Mouse (Mus musculus): ENCODE results near the gene Uaca. TPM values are rescaled to one million over a fixed set of nuclear protein-coding genes. Genes with fewer than 3 reads are reported as not detected.

The Uaca gene
- total RNA-seq, 4 experiments from 2014 or later = 122 to 163 (median 140) TPM

DNA sequence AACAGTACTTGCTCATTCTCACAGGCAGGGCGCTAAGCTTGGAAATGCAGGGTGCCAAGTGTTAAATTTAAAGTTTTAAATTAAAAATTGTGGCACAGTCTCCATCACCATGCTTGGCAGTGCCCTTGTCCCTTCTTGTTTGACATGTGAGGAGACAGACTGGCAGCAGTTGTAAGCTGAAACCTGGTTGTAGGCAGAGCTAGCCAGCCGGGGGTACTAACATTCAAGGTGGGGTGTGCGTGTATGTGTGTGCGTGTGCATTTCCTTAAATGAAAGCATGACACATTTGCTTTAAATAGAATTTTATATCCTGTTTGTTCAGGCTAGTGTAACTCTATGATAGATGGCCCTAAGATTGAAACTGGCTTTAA lies 42.7 kb downstream of the Uaca start:
- DNase-seq (ENCODE audit: low spot score in 2 of 2) = no peak

DNA sequence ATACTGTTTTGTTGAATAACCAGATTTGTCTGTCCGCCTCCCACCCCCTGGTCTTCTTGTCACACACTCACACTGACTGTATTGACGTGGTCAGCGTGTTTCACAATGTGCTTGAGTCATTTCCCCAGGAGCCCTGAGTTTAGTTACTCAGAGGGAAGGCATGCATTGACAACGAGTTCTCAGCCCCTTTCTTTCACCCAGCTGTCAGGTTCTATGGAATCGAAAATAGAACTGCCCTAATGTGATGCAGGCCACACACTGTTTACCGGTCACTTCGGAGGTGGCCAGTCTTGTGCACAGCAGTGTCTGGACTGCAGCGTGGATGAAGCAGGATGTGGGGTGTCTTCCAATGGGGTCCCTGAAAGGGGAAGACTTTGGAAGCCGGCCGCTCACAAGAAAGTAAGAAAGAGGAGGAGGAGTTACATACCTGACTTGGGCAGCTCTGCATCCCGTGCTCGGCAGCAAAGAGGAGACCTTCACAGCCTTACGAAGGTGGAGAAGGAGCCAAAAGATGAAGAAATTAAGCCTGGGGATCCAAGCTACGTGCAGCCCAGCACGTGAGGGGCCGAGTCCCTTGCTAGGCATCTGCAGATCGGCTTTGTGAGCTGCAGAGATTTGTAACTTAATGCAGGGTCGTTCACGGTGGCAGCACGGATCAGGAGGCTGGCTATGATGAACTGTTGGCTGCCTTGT lies 43.3 kb downstream of the Uaca start:
- DNase-seq (ENCODE audit: low spot score in 2 of 2) = peak; percentile 23 to 28

DNA sequence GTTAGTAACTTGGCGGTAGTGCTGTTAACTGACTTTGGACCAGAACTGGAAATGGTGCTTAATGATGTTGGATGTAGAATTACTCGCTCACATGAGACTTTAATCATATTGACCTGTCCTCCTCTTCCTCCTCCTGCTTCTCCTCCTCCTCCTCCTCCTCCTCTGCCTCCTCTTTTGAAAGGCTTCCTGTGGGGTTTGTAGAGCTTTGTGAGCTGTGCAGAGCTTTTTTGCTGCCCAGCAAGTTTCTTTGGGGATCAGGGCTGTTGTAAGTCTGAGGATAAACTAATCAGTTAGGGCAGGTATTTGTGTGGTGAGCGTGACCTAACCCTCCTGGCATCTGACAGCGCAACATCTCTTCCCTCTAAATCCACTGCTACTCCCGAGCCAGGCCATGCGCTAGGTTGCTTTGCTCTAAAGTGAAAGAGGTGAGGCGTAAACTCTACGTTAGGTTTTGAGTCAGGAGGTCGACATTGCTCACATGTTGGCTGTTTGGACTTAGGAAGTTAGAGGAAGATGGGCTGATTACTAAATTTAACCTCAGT lies 44.1 kb downstream of the Uaca start:
- DNase-seq (ENCODE audit: low spot score in 2 of 2) = no peak

DNA sequence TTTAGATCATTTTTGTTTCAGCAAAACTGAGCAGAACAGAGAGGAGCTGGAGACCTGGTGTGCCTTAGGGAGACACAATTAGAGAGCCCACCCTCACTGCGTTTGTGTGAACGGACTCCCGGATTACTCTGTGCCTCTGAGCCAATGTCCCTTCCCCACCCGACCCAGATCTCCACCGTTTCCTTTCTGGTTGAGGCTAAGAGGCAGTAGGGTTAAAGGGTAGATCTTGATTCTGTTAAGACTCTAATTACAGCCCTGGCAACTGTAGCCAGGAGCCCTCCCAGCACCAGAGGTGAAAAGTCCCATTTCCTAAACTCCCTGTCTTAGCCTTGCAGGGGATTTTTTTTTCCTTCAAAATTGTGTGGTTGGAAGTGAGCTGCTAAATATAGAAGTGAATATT lies 47.1 kb downstream of the Uaca start:
- no peak for DNase-seq (ENCODE audit: low spot score in 2 of 2)

DNA sequence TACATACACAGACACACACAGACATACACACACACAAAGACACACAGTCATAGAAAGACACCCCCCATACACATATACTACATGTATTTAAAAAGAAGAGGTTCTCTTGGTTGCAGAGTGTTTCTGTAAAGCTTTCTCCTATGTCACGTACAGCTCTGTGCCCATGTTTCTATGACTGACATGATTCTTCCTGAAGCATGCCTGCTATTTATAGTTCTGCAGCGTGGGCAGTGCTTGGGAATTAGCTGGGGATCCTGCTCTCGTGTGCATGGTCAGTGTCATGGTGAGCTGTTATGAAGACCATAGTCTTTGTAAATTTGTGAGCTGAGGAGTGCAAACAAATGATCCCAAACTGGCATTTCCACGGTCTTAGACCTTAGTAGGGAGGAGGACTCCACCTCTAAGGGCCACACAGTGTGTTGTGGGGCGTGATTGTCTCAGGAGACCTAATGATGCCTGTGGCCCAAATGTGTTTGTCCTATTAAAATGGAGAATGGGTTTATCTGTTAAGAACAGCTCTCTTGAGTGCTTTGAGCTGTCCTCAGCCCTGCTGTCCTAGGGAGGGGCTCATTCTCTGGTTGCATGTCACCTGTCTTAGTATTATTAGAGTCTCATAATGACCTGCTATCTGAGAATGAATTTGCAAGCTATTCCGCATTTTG lies 49.2 kb downstream of the Uaca start:
- no peak for DNase-seq (ENCODE audit: low spot score in 2 of 2)

DNA sequence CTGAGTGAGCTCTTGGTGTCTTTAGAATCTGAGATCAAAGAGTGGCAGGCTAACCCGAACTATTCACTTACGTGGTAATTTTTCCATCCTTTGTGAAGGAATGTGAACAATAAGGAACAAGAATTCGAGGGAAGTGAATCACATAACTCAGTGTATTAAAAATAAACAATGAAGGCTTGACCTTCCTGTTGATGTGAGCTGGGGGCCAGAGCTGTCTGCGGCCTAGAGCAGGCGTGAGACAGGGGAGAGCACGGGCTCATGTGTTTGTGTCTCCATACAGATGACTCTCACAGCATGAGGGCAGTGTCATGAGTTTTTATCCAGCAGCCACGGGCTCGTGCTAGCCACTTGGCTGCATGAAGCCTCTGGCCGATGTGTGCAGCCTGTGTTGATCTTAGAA lies 54.4 kb downstream of the Uaca start:
- no peak for DNase-seq (ENCODE audit: low spot score in 2 of 2)

DNA sequence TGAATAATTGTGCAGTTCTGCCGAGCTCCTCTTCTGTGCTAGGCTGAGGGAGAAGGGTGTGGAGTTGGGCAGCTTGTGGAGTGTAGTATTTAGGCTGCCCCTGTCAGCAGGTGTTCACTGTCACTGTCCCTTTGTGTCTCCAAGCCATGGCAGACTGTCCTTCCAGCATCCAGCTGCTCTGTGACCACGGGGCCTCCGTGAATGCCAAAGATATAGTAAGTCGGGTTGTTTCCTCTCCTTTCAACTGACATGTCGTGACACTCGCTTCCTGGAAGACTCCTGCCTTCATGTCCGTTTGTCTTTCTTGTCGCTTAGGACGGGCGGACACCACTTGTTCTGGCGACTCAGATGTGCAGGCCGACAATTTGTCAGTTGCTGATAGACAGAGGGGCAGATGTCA lies 55.6 kb downstream of the Uaca start:
- no peak for DNase-seq (ENCODE audit: low spot score in 2 of 2)

DNA sequence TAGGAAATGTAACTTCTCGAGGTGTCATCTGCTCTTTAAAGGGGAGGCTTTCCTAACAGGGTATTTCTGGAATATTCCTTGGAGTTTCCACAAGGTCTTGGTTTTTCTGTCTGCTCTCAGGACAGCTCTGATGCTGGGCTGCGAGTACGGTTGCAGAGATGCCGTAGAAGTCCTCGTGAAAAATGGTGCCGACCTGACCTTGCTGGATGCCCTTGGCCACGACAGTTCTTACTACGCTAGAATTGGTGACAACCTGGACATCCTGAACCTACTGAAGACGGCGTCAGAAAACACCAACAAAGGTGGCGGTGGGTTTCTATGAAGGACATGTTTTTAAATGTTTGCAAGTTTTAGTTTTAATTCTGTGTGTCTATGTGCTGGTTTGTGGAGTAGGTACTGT lies 59.9 kb downstream of the Uaca start:
- DNase-seq (ENCODE audit: low spot score in 2 of 2) = no peak

DNA sequence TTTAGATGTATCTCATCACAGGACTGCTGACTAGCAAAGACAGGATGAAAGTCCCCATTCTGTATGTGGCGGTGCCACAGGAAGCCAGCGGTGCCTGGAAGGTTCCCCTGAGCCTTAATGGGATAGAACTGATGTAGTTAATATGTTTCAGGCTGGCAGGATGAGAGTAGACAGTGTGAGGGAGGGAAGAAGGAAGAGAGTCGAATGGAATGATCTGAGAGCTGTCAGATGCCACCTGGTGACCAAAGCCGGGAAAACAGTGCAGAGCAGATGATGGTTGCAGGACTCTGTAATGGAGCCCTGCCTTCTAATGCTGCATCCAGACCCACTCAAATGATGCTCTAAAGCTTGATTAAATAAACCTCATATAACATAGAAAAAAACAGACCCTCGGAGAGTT lies 63.5 kb downstream of the Uaca start:
- peak; percentile 44 to 56 for DNase-seq (ENCODE audit: low spot score in 2 of 2)

DNA sequence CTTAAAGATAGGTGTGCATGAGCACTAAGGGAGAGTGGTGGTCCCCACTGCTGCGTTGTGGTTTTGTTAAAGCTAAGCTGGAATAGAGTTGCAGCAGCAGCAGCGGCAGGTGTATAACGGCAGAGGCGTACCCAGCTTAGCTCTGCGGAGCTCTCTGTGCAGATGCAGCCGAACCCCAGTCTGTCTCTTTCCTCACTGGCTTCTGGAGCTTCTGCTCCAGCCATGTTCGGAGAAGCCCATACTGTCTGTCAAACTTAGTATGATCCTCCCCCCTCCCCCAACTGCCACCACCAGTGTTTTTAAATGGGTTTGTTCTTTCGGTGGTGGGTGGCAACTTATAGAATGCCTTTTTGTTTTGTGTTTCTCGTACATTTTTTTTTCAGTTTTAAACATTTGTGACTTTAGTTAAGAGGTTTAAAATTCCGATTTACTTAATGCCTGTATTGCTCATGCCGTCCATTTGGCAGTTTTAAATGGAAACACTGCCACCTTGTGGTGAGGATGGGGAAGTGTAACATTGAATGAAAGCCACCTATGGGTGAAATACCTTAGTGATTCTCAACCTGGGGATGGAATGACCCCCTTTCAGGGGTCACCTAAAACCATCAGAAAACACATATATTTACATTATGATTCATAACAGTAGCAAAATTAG lies 64.1 kb downstream of the Uaca start:
- no peak for DNase-seq (ENCODE audit: low spot score in 2 of 2)

DNA sequence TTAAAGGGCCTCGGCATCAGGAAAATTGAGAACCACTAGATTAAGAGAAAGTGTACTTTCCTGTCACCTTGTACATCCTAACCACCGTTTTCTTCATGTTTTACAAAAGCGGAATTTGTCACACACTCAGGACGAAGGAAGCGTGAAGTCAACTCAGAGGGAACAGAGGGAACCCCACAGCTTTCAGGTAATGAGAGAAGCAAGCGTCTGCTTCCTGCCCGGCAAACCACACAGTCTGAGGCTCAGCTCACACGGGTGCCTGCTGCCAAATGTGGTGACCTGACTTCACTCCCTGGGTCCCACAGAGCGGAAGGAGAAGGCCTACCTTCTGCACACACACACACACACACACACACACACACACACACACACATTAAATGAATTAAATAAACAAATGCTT lies 64.7 kb downstream of the Uaca start:
- DNase-seq (ENCODE audit: low spot score in 2 of 2) = no peak

DNA sequence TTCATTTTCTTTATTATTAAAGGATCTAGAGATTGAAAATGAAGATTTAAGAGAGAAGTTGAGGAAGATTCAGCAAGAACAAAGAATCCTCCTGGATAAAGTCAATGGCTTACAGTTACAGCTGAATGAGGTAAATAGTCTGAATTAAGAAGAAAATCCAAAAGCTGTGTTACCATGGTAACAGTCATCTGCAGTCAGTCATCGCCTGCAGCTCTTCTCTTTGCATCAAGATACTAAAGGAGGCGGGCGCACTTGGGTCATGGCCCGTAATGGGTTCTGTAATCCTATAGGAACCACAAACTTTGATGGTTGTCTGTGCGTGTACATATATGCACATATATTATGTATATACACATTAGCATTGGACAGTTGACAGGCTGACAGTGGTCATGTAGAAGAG lies 66.7 kb downstream of the Uaca start:
- DNase-seq (ENCODE audit: low spot score in 2 of 2) = no peak

DNA sequence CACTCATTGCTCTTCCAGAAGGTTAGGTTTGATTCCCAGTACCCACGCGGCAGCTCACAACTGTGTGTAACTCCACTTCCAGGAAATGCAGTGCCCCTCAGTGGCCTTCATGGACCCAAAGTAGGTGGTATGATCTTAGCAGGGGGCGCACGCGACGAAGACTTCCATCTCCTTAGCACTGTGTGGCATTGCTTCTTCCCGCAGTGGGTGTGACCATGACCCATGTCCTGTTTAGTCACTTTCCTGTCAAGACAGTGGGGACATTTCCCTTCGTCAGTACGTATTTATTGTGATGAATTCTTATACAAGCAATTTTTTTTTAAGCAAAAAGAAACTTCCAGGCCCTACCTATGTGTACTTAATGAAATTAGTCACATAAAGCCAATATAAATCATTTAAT lies 70.3 kb downstream of the Uaca start:
- no peak for DNase-seq (ENCODE audit: low spot score in 2 of 2)

DNA sequence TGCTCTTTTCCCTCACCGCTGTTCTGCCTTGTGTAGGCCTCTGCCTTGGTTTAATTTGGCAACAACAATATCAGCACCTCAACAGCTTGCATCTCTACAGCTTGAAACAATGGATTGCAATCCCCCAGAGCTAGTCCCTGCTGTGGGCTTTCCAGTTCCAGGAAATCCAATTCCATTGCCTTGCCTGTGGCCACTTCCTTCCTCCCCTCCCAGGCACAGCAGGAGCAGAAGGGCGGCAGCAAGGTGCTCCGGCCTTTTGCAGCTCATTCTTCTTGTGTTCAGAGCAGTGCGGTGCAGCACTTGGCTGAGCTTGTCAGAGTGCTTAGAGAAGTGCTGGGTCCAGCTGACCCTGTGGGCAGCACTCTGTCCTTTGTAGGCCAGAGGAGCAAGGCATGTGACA lies 71.5 kb downstream of the Uaca start:
- DNase-seq (ENCODE audit: low spot score in 2 of 2) = no peak

DNA sequence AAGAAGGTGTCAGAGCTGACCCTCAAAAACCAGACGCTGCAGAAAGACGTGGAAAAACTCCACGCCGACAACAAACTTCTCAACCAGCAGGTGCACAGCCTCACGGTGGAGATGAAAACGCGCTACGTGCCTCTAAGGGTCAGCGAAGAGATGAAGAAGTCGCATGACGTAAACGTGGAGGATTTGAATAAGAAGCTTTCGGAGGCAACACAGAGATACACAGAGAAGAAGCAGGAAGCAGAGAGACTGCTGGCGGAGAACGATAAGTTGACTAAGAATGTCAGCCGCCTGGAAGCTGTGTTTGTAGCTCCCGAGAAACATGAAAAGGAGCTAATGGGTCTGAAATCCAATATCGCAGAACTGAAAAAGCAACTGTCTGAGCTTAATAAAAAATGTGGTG lies 76.1 kb downstream of the Uaca start:
- no peak for DNase-seq (ENCODE audit: low spot score in 2 of 2)

DNA sequence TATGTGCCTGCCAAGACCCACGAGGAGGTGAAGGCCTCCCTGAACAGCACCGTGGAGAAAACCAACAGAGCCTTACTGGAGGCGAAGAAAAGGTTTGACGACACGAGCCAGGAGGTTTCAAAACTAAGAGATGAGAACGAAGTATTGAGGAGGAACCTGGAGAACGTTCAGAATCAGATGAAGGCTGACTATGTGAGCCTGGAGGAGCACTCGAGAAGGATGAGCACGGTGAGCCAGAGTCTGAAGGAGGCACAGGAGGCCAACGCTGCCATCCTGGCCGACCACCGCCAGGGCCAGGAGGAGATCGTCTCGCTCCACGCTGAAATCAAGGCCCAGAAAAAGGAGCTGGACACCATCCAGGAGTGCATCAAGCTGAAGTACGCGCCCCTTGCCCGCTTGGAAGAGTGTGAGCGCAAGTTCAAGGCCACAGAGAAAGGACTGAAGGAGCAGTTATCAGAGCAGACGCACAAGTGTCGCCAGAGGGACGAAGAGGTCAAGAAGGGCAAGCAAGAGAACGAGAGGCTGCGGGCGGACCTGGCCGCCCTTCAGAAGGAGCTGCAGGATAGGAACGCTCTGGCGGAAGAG lies 76.7 kb downstream of the Uaca start:
- no peak for DNase-seq (ENCODE audit: low spot score in 2 of 2)

DNA sequence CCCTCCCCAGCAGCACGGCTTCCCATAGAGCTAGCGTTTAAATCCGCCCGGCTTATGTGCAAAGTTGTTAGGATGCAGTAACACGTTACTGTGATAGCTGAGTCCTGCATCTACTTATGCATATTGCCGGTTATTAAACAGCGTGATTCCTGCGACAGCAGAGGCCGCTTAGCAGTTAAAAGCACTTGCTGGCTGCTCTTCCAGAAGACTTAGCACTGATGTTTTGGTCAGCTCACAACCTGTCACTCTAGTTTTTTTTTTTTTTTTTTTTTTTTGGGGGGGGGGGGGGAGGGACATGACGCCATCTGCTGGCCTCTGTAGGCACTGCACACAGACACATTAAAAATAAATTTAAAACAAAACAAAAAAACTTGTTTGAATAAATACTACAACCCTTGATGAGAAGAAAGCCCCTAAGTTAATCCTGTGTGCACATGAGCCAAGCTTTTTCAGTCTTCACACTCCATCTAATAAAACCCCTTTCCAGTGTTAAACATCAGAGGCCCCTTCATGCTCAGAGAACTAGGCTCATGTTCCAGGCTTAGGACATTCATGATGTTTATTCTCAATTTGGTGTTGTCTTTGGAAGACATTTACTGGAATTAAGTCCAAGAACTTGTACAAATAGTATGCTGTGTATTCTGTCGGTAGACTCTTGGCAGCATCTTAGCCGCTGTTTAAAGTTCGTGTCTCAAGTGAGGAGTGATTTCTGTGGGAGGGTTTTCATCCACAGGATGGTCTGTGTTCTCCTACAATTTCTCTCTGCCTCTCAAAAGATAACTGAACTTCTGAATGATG lies 79.1 kb downstream of the Uaca start:
- no peak for DNase-seq (ENCODE audit: low spot score in 2 of 2)

DNA sequence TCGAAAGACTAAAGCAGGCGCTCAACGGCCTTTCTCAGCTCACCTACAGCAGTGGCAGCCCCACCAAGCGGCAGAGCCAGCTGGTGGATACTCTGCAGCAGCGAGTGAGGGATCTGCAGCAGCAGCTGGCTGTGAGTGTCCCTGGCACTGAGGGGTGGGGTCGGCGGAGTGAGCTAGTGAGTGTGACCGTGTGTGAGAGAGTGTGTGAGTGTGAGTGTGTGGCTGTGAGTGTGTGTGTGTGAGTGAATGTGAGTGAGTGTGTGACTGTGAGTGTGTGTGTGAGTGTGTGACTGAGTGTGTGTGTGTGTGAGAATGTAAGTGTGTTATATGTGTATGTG lies 79.7 kb downstream of the Uaca start:
- no peak for DNase-seq (ENCODE audit: low spot score in 2 of 2)

DNA sequence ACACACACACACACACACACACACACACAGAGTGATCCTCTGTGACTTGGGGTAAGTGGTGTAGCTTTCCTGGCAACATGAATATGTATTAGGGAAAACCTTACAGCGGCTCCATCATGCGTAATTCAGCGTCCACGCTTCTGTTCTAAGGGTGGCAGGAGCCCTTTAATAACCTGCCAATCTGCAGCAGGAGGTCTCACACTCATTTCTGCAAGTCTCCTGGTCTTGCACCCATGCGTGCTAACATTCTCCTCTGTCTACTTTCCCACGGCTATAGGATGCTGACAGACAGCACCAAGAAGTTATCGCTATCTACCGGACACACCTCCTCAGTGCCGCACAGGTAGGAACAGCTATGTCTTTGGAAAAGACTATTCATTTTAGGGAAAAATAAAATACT lies 81.7 kb downstream of the Uaca start:
- no peak for DNase-seq (ENCODE audit: low spot score in 2 of 2)

DNA sequence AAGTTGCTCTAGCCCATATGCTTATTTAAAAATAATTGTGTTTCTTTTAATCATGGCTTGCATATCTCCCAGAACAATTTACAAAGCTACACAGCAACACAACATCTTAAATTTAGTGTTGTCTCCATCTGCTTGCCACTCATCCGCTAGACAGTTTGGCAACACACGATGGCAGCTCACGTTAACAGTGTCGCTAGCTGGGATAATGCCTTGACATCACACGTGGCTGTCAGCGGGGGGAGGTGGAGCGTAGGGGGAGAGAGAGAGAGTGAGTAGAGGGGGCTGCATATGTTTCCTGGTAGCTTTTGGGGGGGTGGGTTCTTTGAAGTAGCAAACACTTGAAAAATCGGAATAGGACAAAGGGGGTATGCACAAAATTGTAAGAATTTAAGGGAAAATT lies 82.2 kb downstream of the Uaca start:
- DNase-seq (ENCODE audit: low spot score in 2 of 2) = no peak

DNA sequence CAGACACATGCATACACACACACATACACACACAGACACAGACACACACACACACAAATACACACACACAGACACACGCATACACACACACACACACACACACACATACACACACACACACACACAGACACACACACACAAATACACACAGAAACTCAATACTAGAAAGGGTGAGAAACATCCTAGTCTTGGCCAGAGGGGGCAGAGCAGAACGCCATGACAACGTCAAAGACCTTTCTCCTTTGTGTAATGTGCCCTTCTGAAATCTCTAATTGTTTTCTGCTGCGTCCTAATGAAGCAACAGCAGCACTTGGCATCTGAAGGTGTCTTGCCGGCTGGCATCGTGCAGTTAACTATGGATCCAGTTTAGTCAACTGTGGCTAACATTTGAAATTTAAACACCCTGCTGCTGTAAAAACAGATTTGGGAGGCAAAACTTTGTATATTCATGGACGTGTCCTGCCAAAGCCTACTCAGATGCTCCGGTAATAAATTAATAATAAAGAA lies 83.8 kb downstream of the Uaca start:
- no peak for DNase-seq (ENCODE audit: low spot score in 2 of 2)
